Mouse (Mus musculus): Measurements from ENCODE around the gene Cdcp1.

DNA sequence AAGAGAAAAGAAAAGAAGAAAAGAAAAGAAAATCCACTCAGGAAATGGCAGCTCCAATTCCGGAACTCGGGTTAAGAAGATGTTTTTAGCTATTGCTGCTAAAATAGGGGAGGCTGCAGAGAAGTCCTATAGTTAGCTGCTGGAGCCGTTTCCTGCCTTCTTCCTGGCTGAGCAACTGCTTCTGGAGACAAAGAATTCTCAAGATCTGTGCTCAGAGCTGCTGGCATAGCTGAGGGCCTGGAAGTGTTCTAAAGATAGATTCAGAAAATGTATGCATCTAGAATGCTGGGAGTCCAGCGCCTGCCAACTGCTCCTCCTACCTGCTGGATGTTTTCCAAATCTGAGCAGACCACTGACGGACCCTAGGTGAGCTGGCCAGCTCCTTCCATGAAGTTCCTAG lies 4.0 kb upstream of the Cdcp1 start:
- TF ChIP-seq CTCF (IDR thresholded peaks at IDR 0.05; ENCODE audit: borderline replicate concordance, extremely low read depth, insufficient read depth, insufficient read length) (no peak), POLR2A (IDR thresholded peaks at IDR 0.05; ENCODE audit: borderline replicate concordance, extremely low read depth, insufficient read depth, insufficient read length, poor library complexity, severe bottlenecking) (no peak)
